Mouse (Mus musculus) forebrain, embryonic 15.5 days (tissue): ENCODE results near the gene Ptrh1. TPM values are rescaled to one million over a fixed set of nuclear protein-coding genes. Genes with fewer than 3 reads are reported as not detected.

Experiments
- ATAC-seq: fragments of 200-750 bp; cut with Nextera tagmentation; replicated peaks from 2 replicates; pipeline ENCODE4 v1.8.0; 2017; ENCODE audit warnings: mild to moderate bottlenecking, moderate TSS enrichment, moderate library complexity
- H3K27ac ChIP-seq: fragments of 300-500 bp; sonication (generic); replicated peaks from 2 replicates; pipeline ENCODE4 v1.5.1; 2015; ENCODE audit warnings: mild to moderate bottlenecking, inconsistent platforms
- H3K27me3 ChIP-seq: fragments of 300-500 bp; sonication (generic); 2 replicates; pipeline ENCODE4 v1.6.1; 2015; ENCODE audit warnings: inconsistent platforms
- H3K36me3 ChIP-seq: fragments of 300-500 bp; sonication (generic); 2 replicates; pipeline ENCODE4 v1.6.1; 2015; ENCODE audit warnings: mild to moderate bottlenecking, inconsistent platforms
- H3K4me1 ChIP-seq: fragments of 300-500 bp; sonication (generic); 2 replicates; pipeline ENCODE4 v1.6.1; 2015; ENCODE audit warnings: inconsistent platforms
- H3K4me2 ChIP-seq: fragments of 300-500 bp; sonication (generic); replicated peaks from 2 replicates; pipeline ENCODE4 v1.6.1; 2015; ENCODE audit warnings: mild to moderate bottlenecking, inconsistent platforms
- H3K4me3 ChIP-seq: fragments of 300-500 bp; sonication (generic); 2 replicates; pipeline ENCODE4 v1.5.1; 2015; ENCODE audit warnings: mild to moderate bottlenecking, inconsistent platforms
- H3K9ac ChIP-seq: fragments of 300-500 bp; sonication (generic); replicated peaks from 2 replicates; pipeline ENCODE4 v1.6.1; 2015; ENCODE audit warnings: mild to moderate bottlenecking, inconsistent platforms
- H3K9me3 ChIP-seq: fragments of 300-500 bp; sonication (generic); 2 replicates; pipeline ENCODE4 v1.6.1; 2016; ENCODE audit warnings: inconsistent platforms
- WGBS: fragments of 180-500 bp; shearing (Covaris S2); methylation state at CpG from one replicate; pipeline ENCODE4 v1.1.7; 2015; ENCODE audit warnings: mixed read lengths; 5-methylcytosine and 5-hydroxymethylcytosine counted together
- polyA plus RNA-seq: library from polyadenylated mRNA; unstranded; fragments of >200 nt; fragmentation: Nextera tagmentation; extraction: Ambion mirVana; gene quantifications from 2 replicates; pipeline ENCODE4 v1.2.1, GENCODE M21; 2015

The Ptrh1 gene
- polyA plus RNA-seq, 1 experiment from 2014 or later: 6.6 TPM

DNA sequence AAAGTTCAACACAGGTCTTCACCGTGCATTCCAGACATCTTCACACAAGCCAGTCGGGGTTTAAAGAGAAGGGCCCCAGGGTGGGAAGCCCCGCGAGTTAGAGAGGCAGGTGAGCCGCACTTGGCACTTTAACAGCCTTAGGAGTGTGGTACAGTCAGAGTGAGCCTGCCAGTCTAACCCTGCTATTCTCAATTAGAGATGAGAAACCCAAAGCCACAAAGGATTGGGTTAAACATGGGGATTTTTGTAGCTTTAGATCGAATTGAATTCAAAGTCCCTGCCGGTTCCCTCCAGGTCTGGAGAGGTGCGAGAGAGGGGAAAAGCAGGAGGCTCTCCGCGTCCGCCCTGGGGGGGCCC lies 34.7 kb upstream of the Ptrh1 start, which contains the start of gene 6330409D20Rik:
6330409D20Rik (minus strand) TSS at position 101 of the 357 bp plus-strand sequence.
- H3K4me2 ChIP-seq: peak within 1 kb of the TSS; percentile 97
- H3K4me1 ChIP-seq: peaks cover 38% of the 10 kb centered on the region
- H3K4me3 ChIP-seq: peak within 1 kb of the TSS; percentile 93
- H3K36me3 ChIP-seq: peaks cover 11% of the 10 kb centered on the region
- peak within 1 kb of the TSS; percentile 89 for H3K27ac ChIP-seq
- ATAC-seq: peak; percentile 14; the same call in 1 of the 2 replicates
- no peaks in the 10 kb centered on the region for H3K27me3 ChIP-seq
- peak within 1 kb of the TSS; percentile 92 for H3K9ac ChIP-seq
- no peaks in the 10 kb centered on the region for H3K9me3 ChIP-seq
- WGBS: 2% methylated on average over 11 of the region's 11 CpGs

DNA sequence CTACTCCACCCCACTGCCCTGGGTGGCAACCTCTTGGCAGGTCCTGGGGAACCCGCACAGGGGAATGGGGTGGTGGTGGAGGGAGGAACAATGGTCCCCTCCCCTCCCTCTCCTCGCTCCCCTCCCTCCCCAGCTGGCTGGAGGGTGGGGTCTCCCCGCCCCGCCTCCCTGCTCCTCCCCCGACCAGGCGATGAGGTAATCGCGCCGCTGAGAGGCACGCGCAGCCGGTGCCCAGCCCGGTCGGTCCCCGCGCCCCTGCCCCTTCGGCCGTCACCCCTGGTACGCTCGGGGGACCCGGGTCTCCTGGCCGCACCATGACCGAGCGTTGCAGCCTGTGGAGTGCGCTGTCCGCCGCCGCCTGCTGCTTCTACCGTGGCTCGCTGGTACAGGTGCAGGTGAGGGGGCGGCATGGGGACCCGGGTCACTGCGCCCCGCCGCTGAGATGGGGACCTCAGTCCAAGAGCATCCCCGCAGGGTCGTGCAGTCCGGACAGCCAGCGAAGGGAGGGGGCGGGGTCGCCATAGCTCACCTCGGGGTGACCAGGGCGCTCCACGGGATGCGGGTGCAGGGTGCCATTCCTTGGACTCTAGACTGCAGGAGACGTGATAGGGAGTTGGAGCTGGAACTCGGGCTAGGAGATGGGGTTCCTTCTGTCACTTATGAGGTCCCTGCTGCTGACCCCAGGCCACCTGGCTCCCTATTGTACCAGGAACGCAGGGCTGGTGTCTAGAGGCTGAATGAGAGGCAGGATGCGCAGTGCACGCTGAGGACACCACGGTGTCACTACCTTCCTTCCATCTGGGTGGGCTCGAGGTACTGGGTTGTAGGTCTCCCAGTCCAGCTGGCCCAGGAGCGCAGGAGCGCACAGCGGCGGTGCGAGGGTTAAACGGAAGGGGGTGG lies 34.1 kb upstream of the Ptrh1 start:
- H3K4me2 ChIP-seq: peak overlapping the region; percentile 97
- H3K4me1 ChIP-seq: peaks cover 38% of the 10 kb centered on the region
- peak overlapping the region; percentile 89 for H3K27ac ChIP-seq
- 3% methylated on average over 49 of the region's 58 CpGs for WGBS
- peak overlapping the region; percentile 93 for H3K4me3 ChIP-seq
- H3K9me3 ChIP-seq: no peaks in the 10 kb centered on the region
- ATAC-seq: peak; percentile 57
- H3K9ac ChIP-seq: peak overlapping the region; percentile 92
- H3K36me3 ChIP-seq: peaks cover 17% of the 10 kb centered on the region
- no peaks in the 10 kb centered on the region for H3K27me3 ChIP-seq

DNA sequence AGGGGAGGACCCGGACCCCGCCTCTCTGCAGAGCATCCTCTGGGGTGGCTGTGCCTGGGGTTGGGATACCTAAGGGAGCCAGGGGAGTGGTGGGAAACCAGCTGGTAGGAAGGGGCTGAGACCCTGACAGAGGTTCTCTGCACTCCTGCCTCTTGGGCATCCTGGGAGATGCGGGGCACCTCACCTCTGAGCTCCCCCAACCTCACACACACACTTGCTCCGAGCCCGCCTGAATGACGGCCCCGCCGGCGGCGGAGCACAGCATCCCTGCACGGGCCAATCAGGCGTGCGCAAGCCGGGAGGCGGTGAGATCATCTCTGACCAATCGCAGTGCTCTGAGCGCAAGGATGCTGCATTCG lies 33.4 kb upstream of the Ptrh1 start:
- Histone ChIP-seq H3K9ac (peak overlapping the region; percentile 92), H3K4me1 (peaks cover 38% of the 10 kb centered on the region)
- under 1% methylated on average over 18 of the region's 18 CpGs for WGBS

DNA sequence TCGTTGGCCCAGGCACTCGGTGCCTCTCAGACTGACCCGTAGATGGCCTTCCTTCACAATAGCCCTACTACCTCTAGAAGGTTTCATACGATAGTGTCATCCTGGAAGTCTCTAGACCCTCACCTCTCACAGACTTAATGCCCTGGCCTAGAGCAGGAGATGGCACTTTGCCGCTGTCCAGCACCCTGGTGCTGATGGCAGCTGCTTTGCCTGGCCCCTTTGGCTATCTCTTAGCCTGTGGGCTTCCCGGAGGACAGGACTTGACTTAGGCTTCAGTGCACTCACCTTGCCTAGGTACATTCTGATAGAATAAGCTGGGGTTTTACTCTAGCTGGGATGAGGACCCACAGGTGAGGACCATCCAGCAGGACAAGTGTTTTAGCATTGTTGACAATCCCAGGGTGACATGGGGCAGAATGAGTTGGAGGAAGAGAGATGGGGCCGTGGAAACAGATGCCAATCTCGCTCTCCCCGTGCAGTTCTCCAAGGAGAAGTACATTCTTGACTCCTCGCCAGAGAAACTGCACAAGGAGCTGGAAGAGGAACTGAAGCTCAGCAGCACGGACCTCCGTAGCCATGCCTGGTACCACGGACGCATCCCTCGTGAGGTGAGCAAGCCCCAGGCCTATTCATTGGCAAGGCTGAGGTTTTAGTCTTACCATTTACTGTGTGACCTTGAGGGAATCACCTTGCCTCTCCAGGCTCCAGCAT lies 31.2 kb upstream of the Ptrh1 start:
- Histone ChIP-seq H3K4me2 (no peak overlapping the region), H3K9ac (no peak overlapping the region), H3K27ac (no peak overlapping the region), H3K9me3 (no peaks in the 10 kb centered on the region), H3K4me1 (peaks cover 38% of the 10 kb centered on the region), H3K36me3 (peaks cover 39% of the 10 kb centered on the region), H3K4me3 (no peak overlapping the region), H3K27me3 (no peaks in the 10 kb centered on the region)
- no peak for ATAC-seq
- WGBS: 77% methylated on average over 15 of the region's 15 CpGs

More for the DNA sequence above, 33.4 kb upstream of the Ptrh1 start:
- H3K27ac ChIP-seq: peak overlapping the region; percentile 89
- H3K9me3 ChIP-seq: no peaks in the 10 kb centered on the region
- peak overlapping the region; percentile 93 for H3K4me3 ChIP-seq
- H3K27me3 ChIP-seq: no peaks in the 10 kb centered on the region
- peak overlapping the region; percentile 97 for H3K4me2 ChIP-seq
- ATAC-seq: peak; percentile 93
- peaks cover 24% of the 10 kb centered on the region for H3K36me3 ChIP-seq

DNA sequence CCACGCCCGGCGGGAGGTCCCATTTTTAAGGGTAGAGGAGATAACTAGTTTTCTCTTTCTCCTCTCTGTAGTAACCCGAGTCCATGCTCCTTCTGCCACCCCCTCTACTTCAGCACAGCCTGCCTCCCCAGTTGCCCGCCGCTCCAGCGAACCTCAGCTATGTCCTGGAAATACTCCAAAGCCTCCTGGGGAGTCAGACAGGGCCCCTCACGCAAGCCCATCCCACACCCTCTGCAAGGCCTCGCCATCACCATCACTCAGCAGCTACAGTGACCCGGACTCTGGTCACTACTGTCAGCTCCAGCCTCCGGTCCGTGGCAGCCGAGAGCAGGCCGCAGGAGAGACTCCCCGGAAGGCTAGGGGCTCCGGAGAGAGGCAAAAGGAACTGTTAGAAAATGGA lies 26.5 kb upstream of the Ptrh1 start:
- H3K27me3 ChIP-seq: no peaks in the 10 kb centered on the region
- H3K4me1 ChIP-seq: peaks cover 16% of the 10 kb centered on the region
- ATAC-seq: no peak
- no peak overlapping the region for H3K27ac ChIP-seq
- peaks cover 59% of the 10 kb centered on the region for H3K36me3 ChIP-seq
- H3K4me2 ChIP-seq: no peak overlapping the region
- H3K9ac ChIP-seq: no peak overlapping the region
- WGBS: 92% methylated on average over 16 of the region's 16 CpGs
- H3K4me3 ChIP-seq: no peak overlapping the region
- H3K9me3 ChIP-seq: no peaks in the 10 kb centered on the region

DNA sequence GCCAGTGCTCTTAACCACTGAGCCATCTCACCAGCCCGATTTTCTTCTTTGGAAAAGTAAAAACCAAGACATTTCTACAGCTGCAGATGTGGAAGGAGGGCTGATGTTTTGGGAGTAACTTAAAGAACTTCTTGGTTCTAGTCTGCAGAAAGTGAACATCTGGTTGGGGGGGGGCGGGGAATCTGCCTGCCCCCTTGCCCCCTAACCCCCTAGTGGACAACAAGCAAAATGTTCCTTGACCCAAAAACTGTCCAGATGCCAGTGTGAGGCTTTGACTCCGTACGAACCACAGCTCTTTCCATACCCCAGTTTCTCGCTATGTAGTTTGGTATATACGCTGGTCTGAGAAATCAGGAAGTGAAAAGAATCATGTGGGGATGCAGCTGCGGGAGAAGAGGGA lies 25.4 kb upstream of the Ptrh1 start:
- Histone ChIP-seq H3K36me3 (peaks cover 62% of the 10 kb centered on the region), H3K4me3 (no peak overlapping the region), H3K9ac (no peak overlapping the region), H3K4me1 (peaks cover 13% of the 10 kb centered on the region), H3K27me3 (no peaks in the 10 kb centered on the region), H3K27ac (no peak overlapping the region), H3K4me2 (no peak overlapping the region), H3K9me3 (no peaks in the 10 kb centered on the region)
- ATAC-seq: no peak
- 75% methylated on average over 7 of the region's 7 CpGs for WGBS

DNA sequence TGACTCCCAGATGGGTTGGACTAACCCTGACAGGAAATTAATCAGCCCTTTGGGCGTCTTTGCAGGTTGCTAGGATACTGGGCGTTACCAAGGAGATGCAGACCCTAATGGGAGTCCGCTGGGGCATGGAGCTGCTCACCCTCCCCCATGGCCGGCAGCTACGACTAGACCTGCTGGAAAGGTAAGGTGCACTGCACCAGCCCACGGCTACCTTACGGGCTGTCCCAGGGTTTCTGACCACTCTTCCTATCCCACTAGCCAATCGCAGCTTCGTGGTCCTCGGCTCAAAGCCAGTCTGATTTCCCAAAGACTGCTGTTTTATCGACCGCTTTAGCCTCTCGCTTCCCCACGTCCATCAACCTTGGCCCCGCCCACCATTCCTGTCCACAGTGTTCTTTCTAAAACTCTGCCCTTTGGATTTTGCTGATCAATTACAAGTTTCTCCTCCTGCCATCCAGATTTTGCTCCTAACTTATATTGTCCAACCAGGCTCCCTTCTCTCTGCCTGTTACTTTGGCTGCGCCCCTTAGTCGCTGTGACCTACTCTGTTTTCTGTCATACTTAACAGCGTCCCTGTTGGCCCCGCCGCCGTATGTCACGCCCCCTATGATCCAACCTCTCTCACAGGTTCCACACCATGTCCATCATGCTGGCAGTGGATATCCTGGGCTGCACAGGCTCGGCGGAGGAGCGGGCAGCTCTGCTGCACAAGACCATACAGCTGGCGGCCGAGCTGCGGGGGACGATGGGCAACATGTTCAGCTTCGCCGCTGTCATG lies 24.5 kb upstream of the Ptrh1 start:
- Histone ChIP-seq H3K4me1 (peaks cover 13% of the 10 kb centered on the region), H3K9me3 (no peaks in the 10 kb centered on the region), H3K4me3 (peak overlapping the region; percentile 26), H3K27me3 (no peaks in the 10 kb centered on the region), H3K27ac (no peak overlapping the region), H3K36me3 (peaks cover 54% of the 10 kb centered on the region), H3K9ac (0 out of 2 replicates have a peak overlapping the region, but pooled peaks have one; percentile 21), H3K4me2 (peak overlapping the region; percentile 41)
- WGBS: 9% methylated on average over 31 of the region's 31 CpGs
- ATAC-seq: peak; percentile 70

DNA sequence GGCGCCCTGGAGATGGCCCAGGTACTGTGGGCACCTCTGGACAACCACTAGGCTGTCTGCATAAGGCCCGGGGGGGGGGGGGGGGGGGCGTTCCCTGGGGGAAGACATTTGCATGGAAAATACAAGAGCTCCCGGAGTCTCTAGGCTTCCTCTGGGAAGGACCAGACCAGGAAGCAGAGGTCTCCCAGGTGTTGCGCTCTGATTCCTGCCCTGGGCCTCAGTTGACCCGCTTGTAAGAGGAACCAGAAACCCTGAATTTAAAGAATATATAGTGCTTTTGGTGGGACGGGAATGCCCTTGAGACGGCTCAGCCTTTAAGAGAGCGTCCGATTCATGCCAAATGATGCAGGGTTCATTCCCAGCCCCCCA lies 23.9 kb upstream of the Ptrh1 start:
- Histone ChIP-seq H3K27me3 (no peaks in the 10 kb centered on the region), H3K4me1 (peaks cover 14% of the 10 kb centered on the region), H3K27ac (no peak overlapping the region), H3K9me3 (no peaks in the 10 kb centered on the region), H3K36me3 (peaks cover 48% of the 10 kb centered on the region), H3K9ac (no peak overlapping the region), H3K4me2 (peak overlapping the region; percentile 41), H3K4me3 (peak overlapping the region; percentile 26)
- WGBS: 21% methylated on average over 10 of the region's 10 CpGs
- ATAC-seq: no peak

DNA sequence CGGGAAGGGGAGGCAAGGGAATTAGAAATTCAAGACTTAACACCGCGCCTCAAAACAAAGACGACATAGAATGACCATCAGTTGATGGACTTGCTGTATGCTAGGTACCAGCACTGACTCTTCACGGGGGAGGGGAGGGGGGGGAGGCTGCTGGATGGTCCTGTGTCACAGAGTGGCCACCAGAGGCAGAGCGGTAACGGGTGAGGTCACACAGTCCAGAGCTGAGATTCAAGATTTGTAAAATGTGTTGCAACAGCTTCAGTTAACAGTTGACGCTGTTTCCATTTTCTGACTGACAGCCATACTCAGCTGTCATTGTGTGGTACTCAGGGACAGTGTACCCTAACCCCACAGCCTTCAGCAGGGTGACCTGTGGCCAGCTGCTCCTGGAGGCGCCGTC lies 23.4 kb upstream of the Ptrh1 start:
- H3K9me3 ChIP-seq: no peaks in the 10 kb centered on the region
- H3K4me2 ChIP-seq: no peak overlapping the region
- no peak overlapping the region for H3K27ac ChIP-seq
- WGBS: 61% methylated on average over 10 of the region's 10 CpGs
- H3K27me3 ChIP-seq: no peaks in the 10 kb centered on the region
- peaks cover 16% of the 10 kb centered on the region for H3K4me1 ChIP-seq
- H3K4me3 ChIP-seq: no peak overlapping the region
- H3K9ac ChIP-seq: no peak overlapping the region
- H3K36me3 ChIP-seq: peaks cover 43% of the 10 kb centered on the region
- ATAC-seq: no peak

DNA sequence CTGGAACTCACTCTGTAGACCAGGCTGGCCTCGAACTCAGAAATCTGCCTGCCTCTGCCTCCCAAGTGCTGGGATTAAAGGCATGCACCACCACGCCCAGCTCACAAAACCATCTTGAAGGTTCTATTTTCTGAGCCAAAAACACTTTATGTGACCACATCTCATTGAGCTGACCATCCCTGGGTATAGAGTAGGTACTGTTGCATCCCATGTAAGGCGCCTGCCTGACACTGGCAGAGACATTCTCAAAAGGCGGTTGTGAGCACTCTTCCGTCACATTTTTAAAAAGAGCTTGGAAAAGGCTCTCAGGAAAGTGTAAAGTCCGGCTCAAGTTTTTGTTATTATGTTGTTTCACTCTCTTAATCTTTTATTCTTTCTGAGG lies 18.9 kb upstream of the Ptrh1 start:
- peaks cover 33% of the 10 kb centered on the region for H3K36me3 ChIP-seq
- H3K9ac ChIP-seq: no peak overlapping the region
- H3K4me2 ChIP-seq: peak overlapping the region; percentile 21; the same call in 1 of the 2 replicates
- WGBS: 31% methylated on average over 6 of the region's 6 CpGs
- H3K9me3 ChIP-seq: no peaks in the 10 kb centered on the region
- H3K27ac ChIP-seq: no peak overlapping the region
- peak overlapping the region; percentile 86 for H3K4me3 ChIP-seq
- peak; percentile 46 for ATAC-seq
- peaks cover 24% of the 10 kb centered on the region for H3K4me1 ChIP-seq
- H3K27me3 ChIP-seq: no peaks in the 10 kb centered on the region

DNA sequence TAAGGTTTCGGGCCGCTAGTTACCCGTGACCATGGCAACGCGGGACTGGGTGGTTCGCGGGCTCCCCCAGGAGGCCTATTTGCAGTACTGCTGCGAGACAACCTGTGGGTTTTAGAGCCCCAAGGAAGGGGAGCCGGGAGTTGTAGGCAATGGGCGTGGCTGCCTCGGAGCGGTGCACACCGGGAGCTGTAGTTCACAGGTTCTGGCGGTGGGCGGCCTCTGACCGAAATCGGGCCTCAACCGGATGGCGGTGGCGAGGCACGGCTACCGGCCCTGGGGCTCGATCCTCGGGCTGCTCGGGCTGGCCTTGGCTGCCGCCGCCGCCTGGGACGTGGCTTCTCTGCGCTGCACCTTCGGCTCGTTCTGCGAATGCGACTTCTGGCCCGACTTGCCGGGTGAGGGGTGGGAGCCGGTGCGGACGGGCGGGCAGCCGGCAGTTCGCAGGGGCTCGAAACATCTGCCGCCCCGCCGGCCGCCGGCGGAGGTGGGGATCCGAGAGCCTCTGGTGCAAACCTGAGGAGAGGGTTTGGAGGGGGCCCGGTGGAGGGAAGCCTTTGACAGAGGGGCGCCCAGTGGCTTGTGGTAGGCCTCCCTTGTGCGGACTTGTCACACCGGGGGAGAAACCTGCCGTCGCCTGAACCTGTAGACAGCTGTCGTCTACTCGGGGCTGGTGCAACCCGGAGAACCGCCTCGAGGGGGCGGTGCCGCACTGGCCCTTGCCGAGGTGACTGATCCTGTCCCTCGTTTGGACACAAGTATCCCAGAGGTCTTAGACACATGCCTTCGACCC lies 18.3 kb upstream of the Ptrh1 start, which contains the start of gene Tor2a:
Tor2a (plus strand) TSS at position 179 of the 790 bp plus-strand sequence.
- Histone ChIP-seq H3K4me1 (peaks cover 24% of the 10 kb centered on the region), H3K9ac (peak within 1 kb of the TSS; percentile 95), H3K36me3 (peaks cover 37% of the 10 kb centered on the region), H3K27me3 (no peaks in the 10 kb centered on the region), H3K27ac (peak within 1 kb of the TSS; percentile 92), H3K4me3 (peak within 1 kb of the TSS; percentile 86), H3K9me3 (no peaks in the 10 kb centered on the region), H3K4me2 (peak within 1 kb of the TSS; percentile 60)
- peak; percentile 94 for ATAC-seq
- whole genome bisulfite sequencing: under 1% methylated on average over 63 of the region's 66 CpGs
